Mouse (Mus musculus) heart, adult 2 months (tissue): Measurements from ENCODE around the gene Fgfr2.

Experiments used
- CTCF ChIP-seq: fragments of 200-600 bp; IDR thresholded peaks from 2 replicates; pipeline ENCODE4 v1.8.1; 2022; ENCODE audit warnings: antibody characterized with exemption, mild to moderate bottlenecking, moderate library complexity
- EP300 ChIP-seq: fragments of 200-500 bp; IDR thresholded peaks from 2 replicates; pipeline ENCODE4 v1.6.1; 2011; ENCODE audit warnings: low read depth, low read length, control low read depth; ENCODE audit not compliant: insufficient read depth
- POLR2A ChIP-seq: fragments of 200-500 bp; IDR thresholded peaks from 2 replicates; pipeline ENCODE4 v1.6.1; 2011; ENCODE audit warnings: mild to moderate bottlenecking, low read depth, low read length, control low read depth; ENCODE audit not compliant: insufficient read depth

- TF ChIP-seq CTCF (no peak), EP300 (no peak), POLR2A (no peak)
Observed at GRCm38 (mm10) chr7:130969507-130969906, 2153.6 kb downstream of the Fgfr2 start.
